Mouse (Mus musculus) liver, adult 2 months (tissue): ENCODE data around the gene Necap2. TPM values are rescaled to one million over a fixed set of nuclear protein-coding genes. Genes with fewer than 3 reads are reported as not detected.
A peak's percentile ranks its signal among the peaks of the same experiment; 100 is the strongest.

Source experiments
- DNase-seq: peaks from one replicate; pipeline ENCODE4 v3.0.0-alpha.2; 2011; ENCODE audit warnings: low read depth, low spot score; ENCODE audit errors: extremely low read depth
- H3K27ac ChIP-seq: fragments of 200-500 bp; replicated peaks from 2 replicates; pipeline ENCODE4 v1.5.1; 2012; ENCODE audit warnings: low read depth, mild to moderate bottlenecking, control low read depth, inconsistent platforms, low read length; ENCODE audit not compliant: insufficient read depth
- H3K27me3 ChIP-seq: fragments of 200-500 bp; 2 replicates; pipeline ENCODE4 v1.6.1; 2012; ENCODE audit warnings: mild to moderate bottlenecking, moderate library complexity, low read length, inconsistent platforms; ENCODE audit not compliant: control insufficient read depth, insufficient read depth
- H3K36me3 ChIP-seq: fragments of 200-500 bp; 2 replicates; pipeline ENCODE4 v1.6.1; 2012; ENCODE audit warnings: low read length, inconsistent platforms; ENCODE audit not compliant: control insufficient read depth, insufficient read depth
- H3K4me1 ChIP-seq: fragments of 200-500 bp; 2 replicates; pipeline ENCODE4 v1.6.1; 2011; ENCODE audit warnings: low read length; ENCODE audit not compliant: control insufficient read depth, insufficient read depth
- H3K4me3 ChIP-seq: fragments of 200-500 bp; 2 replicates; pipeline ENCODE4 v1.5.1; 2011; ENCODE audit warnings: low read depth, mild to moderate bottlenecking, control low read depth, low read length, moderate library complexity; ENCODE audit not compliant: insufficient read depth
- H3K79me2 ChIP-seq: fragments of 200-500 bp; 2 replicates; pipeline ENCODE4 v1.6.1; 2012; ENCODE audit warnings: inconsistent platforms, mild to moderate bottlenecking, low read length, moderate library complexity; ENCODE audit not compliant: control insufficient read depth, insufficient read depth
- H3K9ac ChIP-seq: fragments of 200-500 bp; 2 replicates; pipeline ENCODE4 v1.6.1; 2012; ENCODE audit warnings: low read depth, mild to moderate bottlenecking, control low read depth, inconsistent platforms, low read length
- CTCF ChIP-seq: fragments of 200-500 bp; IDR thresholded peaks from 2 replicates; pipeline ENCODE4 v1.5.1; 2011; ENCODE audit warnings: low read depth, low read length, control low read depth
- POLR2A ChIP-seq: fragments of 200-500 bp; IDR thresholded peaks from 2 replicates; pipeline ENCODE4 v1.6.1; 2011; ENCODE audit warnings: low read length, control low read depth; ENCODE audit not compliant: insufficient read depth; ENCODE audit errors: extremely low read depth
- WGBS: fragments of 180-500 bp; shearing (Covaris S2); methylation state at CpG from one replicate; pipeline ENCODE4 v1.1.7; 2018; 5-methylcytosine and 5-hydroxymethylcytosine counted together
- polyA plus RNA-seq: library from polyadenylated mRNA; depleted of rRNA; stranded (reverse); fragments of >200 nt; gene quantifications from 2 replicates; pipeline ENCODE4 v1.2.3, GENCODE M21; 2012
- total RNA-seq: library from RNA; depleted of rRNA; stranded (reverse); fragments of >200 nt; gene quantifications from 2 replicates; pipeline ENCODE4 v1.2.3, GENCODE M21; 2014

Necap2 gene
- total and polyA plus RNA-seq, 2 experiments: 5.2 to 11.3 TPM

GRCm38 (mm10) chr4:141072502-141072901 is 5.7 kb downstream of the Necap2 start:
- H3K4me3 ChIP-seq: no peak overlapping the region
- no peak for TF ChIP-seq CTCF
- TF ChIP-seq POLR2A: no peak
- no peak for DNase-seq
- no peak overlapping the region for H3K27ac ChIP-seq
- H3K27me3 ChIP-seq: no peaks in the 10 kb centered on the region
- peaks cover 10% of the 10 kb centered on the region for H3K79me2 ChIP-seq
- peaks cover 7% of the 10 kb centered on the region; the same call in 1 of the 2 replicates for H3K36me3 ChIP-seq
- 87% methylated on average over 11 of the region's 11 CpGs for WGBS
- H3K4me1 ChIP-seq: peaks cover 8% of the 10 kb centered on the region
- H3K9ac ChIP-seq: no peak overlapping the region

- H3K4me1 ChIP-seq: peaks cover 3% of the 10 kb centered on the region; the same call in 1 of the 2 replicates
- WGBS: 54% methylated on average over 4 of the region's 4 CpGs
- H3K79me2 ChIP-seq: no peaks in the 10 kb centered on the region
- no peaks in the 10 kb centered on the region for H3K27me3 ChIP-seq
- H3K27ac ChIP-seq: no peak overlapping the region
- peaks cover 7% of the 10 kb centered on the region; the same call in 1 of the 2 replicates for H3K36me3 ChIP-seq
- TF ChIP-seq CTCF (peak; percentile 71), POLR2A (no peak)
- DNase-seq: peak; percentile 27
- no peak overlapping the region for H3K4me3 ChIP-seq
- H3K9ac ChIP-seq: no peak overlapping the region
Observed at GRCm38 (mm10) chr4:141069731-141070130, 8.4 kb downstream of the Necap2 start.

- Histone ChIP-seq H3K4me1 (no peaks in the 10 kb centered on the region; the same call in 1 of the 2 replicates), H3K36me3 (peaks cover 7% of the 10 kb centered on the region; the same call in 1 of the 2 replicates), H3K79me2 (no peaks in the 10 kb centered on the region), H3K27ac (no peak overlapping the region), H3K4me3 (no peak overlapping the region), H3K9ac (no peak overlapping the region), H3K27me3 (no peaks in the 10 kb centered on the region)
- WGBS: 92% methylated on average over 8 of the region's 8 CpGs
- no peak for DNase-seq
- TF ChIP-seq CTCF (no peak), POLR2A (no peak)
Observed at GRCm38 (mm10) chr4:141068655-141069054, 9.5 kb downstream of the Necap2 start.

- no peak overlapping the region for H3K4me3 ChIP-seq
- H3K4me1 ChIP-seq: no peaks in the 10 kb centered on the region; the same call in 1 of the 2 replicates
- TF ChIP-seq CTCF: no peak
- no peak overlapping the region for H3K9ac ChIP-seq
- H3K27ac ChIP-seq: no peak overlapping the region
- no peak for DNase-seq
- no peaks in the 10 kb centered on the region for H3K79me2 ChIP-seq
- peaks cover 7% of the 10 kb centered on the region; the same call in 1 of the 2 replicates for H3K36me3 ChIP-seq
- WGBS: 68% methylated on average over 9 of the region's 9 CpGs
- no peaks in the 10 kb centered on the region for H3K27me3 ChIP-seq
Observed at GRCm38 (mm10) chr4:141067516-141068046, 10.6 kb downstream of the Necap2 start.

GRCm38 (mm10) chr4:141066709-141067515 is 11.2 kb downstream of the Necap2 start:
- DNase-seq: peak; percentile 58
- H3K27me3 ChIP-seq: no peaks in the 10 kb centered on the region
- H3K79me2 ChIP-seq: no peaks in the 10 kb centered on the region
- no peak overlapping the region for H3K27ac ChIP-seq
- H3K36me3 ChIP-seq: peaks cover 7% of the 10 kb centered on the region; the same call in 1 of the 2 replicates
- H3K4me3 ChIP-seq: no peak overlapping the region
- no peaks in the 10 kb centered on the region; the same call in 1 of the 2 replicates for H3K4me1 ChIP-seq
- 62% methylated on average over 12 of the region's 12 CpGs for WGBS
- TF ChIP-seq POLR2A: no peak
- no peak for TF ChIP-seq CTCF
- H3K9ac ChIP-seq: no peak overlapping the region

- WGBS: 12% methylated on average over 8 of the region's 8 CpGs
- Histone ChIP-seq H3K36me3 (peaks cover 7% of the 10 kb centered on the region; the same call in 1 of the 2 replicates), H3K27ac (no peak overlapping the region), H3K27me3 (no peaks in the 10 kb centered on the region), H3K4me3 (no peak overlapping the region), H3K4me1 (peaks cover 1% of the 10 kb centered on the region), H3K79me2 (no peaks in the 10 kb centered on the region), H3K9ac (no peak overlapping the region)
- TF ChIP-seq POLR2A: no peak
- TF ChIP-seq CTCF: peak; percentile 99
- DNase-seq: peak; percentile 72
Observed at GRCm38 (mm10) chr4:141065123-141065522, 13.0 kb downstream of the Necap2 start.
